Mouse (Mus musculus) activated CD4-positive, CD25-positive, alpha-beta regulatory T cell, adult 9 weeks (primary cell): ENCODE results near the gene Cwc25. TPM values are rescaled to one million over a fixed set of nuclear protein-coding genes. Genes with fewer than 3 reads are reported as not detected.

ENCODE experiments used
- polyA plus RNA-seq: library from polyadenylated mRNA; unstranded; fragments of 100-300 nt; shearing (Covaris generic); gene quantifications from one replicate; pipeline ENCODE4 v1.2.1, GENCODE M21; 2017

The Cwc25 gene
- polyA plus RNA-seq: 31.1 TPM

DNA sequence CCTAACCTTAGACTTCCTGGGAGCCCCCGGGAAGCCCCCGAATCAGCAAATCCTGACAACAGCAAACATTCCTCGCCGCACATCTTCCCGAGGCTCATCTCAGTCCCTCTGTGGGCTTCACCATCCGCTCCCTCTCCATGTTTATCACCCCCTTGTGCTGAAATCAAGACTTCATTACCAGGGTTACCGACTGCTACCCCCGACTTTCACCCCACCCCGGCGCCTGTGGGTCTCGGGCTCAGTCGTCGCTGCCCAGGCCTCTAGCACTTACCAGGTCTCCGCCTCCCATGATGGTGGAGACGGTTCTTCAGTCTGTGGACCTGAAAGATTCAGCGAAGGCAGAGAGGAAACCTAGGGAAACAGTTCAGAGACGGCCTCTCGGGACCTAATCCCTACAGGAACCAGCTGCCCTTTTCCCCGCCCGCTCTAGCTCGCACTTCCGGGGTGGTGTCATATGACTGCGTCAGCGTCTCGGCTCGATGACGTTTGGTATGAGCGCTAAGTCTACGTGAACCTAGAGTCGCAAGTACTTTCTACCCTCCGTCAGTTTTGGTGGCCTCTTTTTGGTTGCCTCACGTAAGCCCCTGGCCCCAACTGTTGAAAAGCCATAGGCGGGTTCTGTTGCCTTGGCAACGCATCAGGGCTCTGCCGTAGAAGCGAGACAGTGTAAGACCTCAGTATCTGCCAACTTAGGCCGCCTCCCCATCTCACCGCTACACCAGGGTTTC is at the start of gene Cwc25:
Gene Cwc25, minus strand, starts transcription at position 403 of the 728 bp plus-strand sequence.

DNA sequence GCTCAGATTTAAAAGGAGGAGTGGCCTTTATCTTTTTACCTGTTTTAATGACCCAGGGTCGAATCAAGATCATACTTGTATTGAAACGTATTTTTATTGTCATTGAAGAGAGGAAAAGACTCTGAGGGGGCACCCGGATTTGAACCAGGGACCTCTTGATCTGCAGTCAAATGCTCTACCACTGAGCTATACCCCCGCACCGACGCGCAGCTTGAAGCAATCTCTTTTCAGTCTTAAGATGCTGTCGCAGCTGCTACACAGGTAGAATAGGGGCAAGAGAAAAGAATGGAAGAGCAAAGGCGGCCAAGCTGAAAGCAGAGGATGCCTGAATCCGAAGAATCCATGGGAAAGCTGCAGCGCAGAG is 32.4 kb upstream of the Cwc25 start, which contains the start of gene Lasp1:
Gene Lasp1, plus strand, starts transcription at position 219 of the 364 bp plus-strand sequence.

GRCm38 (mm10) chr11:97781832-97782563 is 15.6 kb upstream of the Cwc25 start, which contains the start of gene Rpl23:
Gene Rpl23 (minus strand): TSS chr11:97782437.

GRCm38 (mm10) chr11:97775808-97776496 is 9.6 kb upstream of the Cwc25 start, which contains the start of gene 1700001P01Rik:
Gene 1700001P01Rik (minus strand): TSS chr11:97775918.

DNA sequence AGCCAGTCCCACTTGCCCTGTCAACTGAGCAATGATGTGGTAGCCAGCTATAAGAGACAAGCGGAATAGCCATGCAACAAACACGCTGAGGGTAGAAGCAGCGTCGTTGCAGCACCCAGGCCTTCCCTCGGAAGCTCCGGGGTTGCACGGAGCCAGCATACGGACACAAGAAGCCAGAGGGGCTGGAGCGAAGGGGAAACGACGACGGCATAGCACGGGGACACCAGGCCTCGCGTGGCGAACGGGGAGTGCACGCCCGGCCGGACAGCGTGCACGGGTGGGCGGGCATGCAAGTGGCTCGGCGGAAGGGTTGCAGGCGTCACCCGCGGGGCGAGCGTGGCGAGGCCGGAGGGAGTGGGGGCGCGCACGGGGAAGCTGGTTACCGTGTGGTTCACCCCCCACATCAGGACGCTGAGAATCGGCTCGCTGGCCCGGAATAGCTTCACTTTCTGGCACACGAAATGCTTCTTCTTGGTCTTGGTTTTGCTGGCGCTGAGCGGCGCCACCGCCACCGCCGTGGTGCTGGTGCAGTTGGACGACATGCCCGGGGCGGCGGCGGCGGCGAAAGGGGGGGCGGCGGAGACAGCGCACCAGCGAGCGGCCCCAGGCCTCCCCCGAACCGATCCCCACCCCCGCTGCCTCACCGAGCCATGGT is 22.2 kb downstream of the Cwc25 start, which contains the start of gene Pip4k2b:
Gene Pip4k2b, minus strand, starts transcription at position 642 of the 655 bp plus-strand sequence.

GRCm38 (mm10) chr11:97703039-97703826 is 63.1 kb downstream of the Cwc25 start, which contains the start of gene Psmb3:
Gene Psmb3 (plus strand): TSS chr11:97703399.

GRCm38 (mm10) chr11:97700003-97700745 is 66.2 kb downstream of the Cwc25 start, which contains the start of gene Pcgf2:
Gene Pcgf2 (minus strand): TSS chr11:97700497.

Other genes with a start within 250 kb of the Cwc25 start
- gene Srcin1, start 190.4 kb downstream of the Cwc25 start, polyA plus RNA-seq: not detected
- 0.59 TPM for gene Epop, start 136.9 kb downstream of the Cwc25 start, polyA plus RNA-seq
- 13.3 TPM for gene Mllt6, start 103.1 kb downstream of the Cwc25 start, polyA plus RNA-seq
- 75.6 TPM for gene Cisd3, start 80.7 kb downstream of the Cwc25 start, polyA plus RNA-seq
- 1.6 TPM for gene Pcgf2, start 66.1 kb downstream of the Cwc25 start, polyA plus RNA-seq
- gene Psmb3, start 63.2 kb downstream of the Cwc25 start, polyA plus RNA-seq: 468 TPM
- gene Pip4k2b, start 21.9 kb downstream of the Cwc25 start, polyA plus RNA-seq: 2.5 TPM
- 0.46 TPM for gene 1700001P01Rik, start 9.4 kb upstream of the Cwc25 start, polyA plus RNA-seq
- 629 TPM for gene Rpl23, start 15.9 kb upstream of the Cwc25 start, polyA plus RNA-seq
- 256 TPM for gene Lasp1, start 32.4 kb upstream of the Cwc25 start, polyA plus RNA-seq
- 1.6 TPM for gene B230217C12Rik, start 74.2 kb upstream of the Cwc25 start, polyA plus RNA-seq
- gene Fbxo47, start 117.6 kb upstream of the Cwc25 start, polyA plus RNA-seq: 0.53 TPM
- 2.5 TPM for gene Plxdc1, start 219.9 kb upstream of the Cwc25 start, polyA plus RNA-seq
- gene Arl5c, start 229.6 kb upstream of the Cwc25 start, polyA plus RNA-seq: 120 TPM